13 mouse cellular contexts compared by ENCODE assay signal in the genomic region with DNA sequence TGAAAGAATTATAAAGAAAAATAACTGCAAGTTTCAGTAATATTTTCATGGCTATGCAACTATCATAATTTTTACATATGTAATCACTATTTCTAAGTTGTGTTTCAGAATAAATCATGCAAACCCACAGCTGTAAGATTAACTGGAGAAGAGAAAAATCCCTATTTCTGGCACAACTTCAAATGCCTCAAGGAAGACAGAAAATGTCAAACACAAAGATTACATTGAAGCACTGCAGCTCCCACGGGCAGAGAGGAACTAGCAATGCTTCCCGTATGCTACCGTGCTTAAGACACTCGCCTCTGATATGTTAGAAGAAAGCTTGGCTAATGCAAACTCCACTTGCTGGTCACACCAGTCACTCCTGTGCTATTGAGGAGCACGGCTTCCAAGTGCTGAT.
"Had no signal": no experiment of that assay in that cellular context is flagged by ENCODE, and none has a peak within 500 bp of the region (broad histone marks: within the 10 kb centered on the region; RNA-seq: fewer than 3 reads in every experiment).

No protein-coding gene starts in this region.

- H3K9ac ChIP-seq: limb, embryonic 15.5 days; liver, embryonic 12.5 days; midbrain, embryonic 13.5 days; neural tube, embryonic 13.5 days had no signal

- H3K9me3 ChIP-seq: limb, embryonic 15.5 days; liver, embryonic 12.5 days; midbrain, embryonic 13.5 days; neural tube, embryonic 13.5 days had no signal

- ATAC-seq: liver, embryonic 12.5 days; midbrain, embryonic 13.5 days had no signal

- H3K4me3 ChIP-seq: limb, embryonic 15.5 days; liver, embryonic 12.5 days; midbrain, embryonic 13.5 days; neural tube, embryonic 13.5 days had no signal

- H3K27me3 ChIP-seq: limb, embryonic 15.5 days; liver, embryonic 12.5 days; midbrain, embryonic 13.5 days had no signal

- H3K27ac ChIP-seq: kidney, postnatal 0 days; limb, embryonic 15.5 days; liver, embryonic 12.5 days; midbrain, embryonic 13.5 days; neural tube, embryonic 13.5 days had no signal

- H3K4me2 ChIP-seq: limb, embryonic 15.5 days; liver, embryonic 12.5 days; midbrain, embryonic 13.5 days; neural tube, embryonic 13.5 days had no signal

- H3K36me3 ChIP-seq: limb, embryonic 15.5 days; liver, embryonic 12.5 days; midbrain, embryonic 13.5 days; neural tube, embryonic 13.5 days had no signal

- H3K4me1 ChIP-seq: limb, embryonic 15.5 days; liver, embryonic 12.5 days; midbrain, embryonic 13.5 days; neural tube, embryonic 13.5 days had no signal

- DNase-seq: kidney, adult 9 months; kidney, postnatal 36 days; layer of hippocampus, adult 9-11 months; layer of hippocampus, postnatal 36 days; retina, postnatal 1 day; right cerebral cortex, postnatal 4 days; spleen, adult 18-20 months; thymus, postnatal 4 days had no signal
